Mouse (Mus musculus) small intestine, adult 2 months (tissue): ENCODE measurements at regions not wholly inside any gene's neighbourhood (a gene's known extent, or its start where the extent isn't known, plus 50 kb on each side); places are given as distances from the start of the nearest gene placed in this dataset.

ENCODE experiments used
- CTCF ChIP-seq: fragments of 200-500 bp; IDR thresholded peaks from 2 replicates; pipeline ENCODE4 v1.5.1; 2012; ENCODE audit warnings: low read depth, mild to moderate bottlenecking, control low read depth, inconsistent platforms, low read length, moderate library complexity, mixed read lengths; ENCODE audit not compliant: insufficient replicate concordance, insufficient read length; ENCODE audit errors: extremely low read depth
- POLR2A ChIP-seq: fragments of 200-500 bp; IDR thresholded peaks from 2 replicates; pipeline ENCODE4 v1.6.1; 2012; ENCODE audit warnings: low read depth, mild to moderate bottlenecking, control low read depth, inconsistent platforms, low read length, moderate library complexity

GRCm38 (mm10) chr1:51529653-51530052 is 51.4 kb upstream of the Nabp1 start:
- TF ChIP-seq POLR2A (no peak), CTCF (no peak)
